Mouse (Mus musculus) yolk sac, embryonic 10.5 days (tissue): ENCODE data around the gene Tekt1.

Experiments used
- DNase-seq: peaks from one replicate; pipeline ENCODE4 v3.0.0-alpha.2; 2017; ENCODE audit warnings: low spot score

Gene Tekt1

DNA sequence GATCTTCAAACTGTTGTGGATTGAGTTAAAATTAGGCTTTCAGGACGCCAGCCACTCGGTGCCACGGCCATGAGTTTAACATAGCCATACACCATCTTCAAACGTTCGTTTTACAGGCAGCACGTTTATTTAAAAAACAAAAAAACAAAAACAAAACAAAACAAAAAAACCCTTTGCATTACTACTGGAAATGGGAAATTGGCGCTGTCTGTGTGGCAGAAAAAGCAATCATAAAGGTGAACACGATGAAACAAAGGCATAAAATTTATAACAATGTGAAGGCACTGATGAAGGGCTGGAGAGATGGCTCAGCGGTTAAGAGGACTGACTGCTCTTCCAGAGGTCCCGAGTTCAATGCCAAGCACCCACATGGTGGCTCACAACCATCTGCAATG lies at the start of gene Tekt1:
Gene Tekt1 (minus strand): TSS at position 96 of the 395 bp plus-strand sequence.
- DNase-seq = no peak

DNA sequence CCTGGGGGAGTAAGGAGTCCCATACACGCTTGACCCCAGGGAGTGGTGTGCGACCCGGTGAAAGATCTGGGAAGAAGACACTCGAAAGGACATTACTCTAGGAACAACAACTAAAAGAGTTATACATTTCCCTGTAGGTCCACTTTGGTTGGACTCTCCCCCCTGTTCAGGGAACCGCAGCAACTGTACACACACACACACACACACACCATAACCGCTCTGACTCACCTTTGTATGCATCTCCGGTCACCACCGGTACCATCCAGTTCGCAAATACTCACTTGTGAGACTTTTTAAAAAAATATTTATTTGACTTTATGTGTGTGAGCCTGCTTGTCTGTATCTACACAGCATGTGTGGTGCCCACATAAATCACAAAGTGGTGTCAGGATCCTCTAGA lies 49.7 kb upstream of the Tekt1 start:
- DNase-seq = no peak

DNA sequence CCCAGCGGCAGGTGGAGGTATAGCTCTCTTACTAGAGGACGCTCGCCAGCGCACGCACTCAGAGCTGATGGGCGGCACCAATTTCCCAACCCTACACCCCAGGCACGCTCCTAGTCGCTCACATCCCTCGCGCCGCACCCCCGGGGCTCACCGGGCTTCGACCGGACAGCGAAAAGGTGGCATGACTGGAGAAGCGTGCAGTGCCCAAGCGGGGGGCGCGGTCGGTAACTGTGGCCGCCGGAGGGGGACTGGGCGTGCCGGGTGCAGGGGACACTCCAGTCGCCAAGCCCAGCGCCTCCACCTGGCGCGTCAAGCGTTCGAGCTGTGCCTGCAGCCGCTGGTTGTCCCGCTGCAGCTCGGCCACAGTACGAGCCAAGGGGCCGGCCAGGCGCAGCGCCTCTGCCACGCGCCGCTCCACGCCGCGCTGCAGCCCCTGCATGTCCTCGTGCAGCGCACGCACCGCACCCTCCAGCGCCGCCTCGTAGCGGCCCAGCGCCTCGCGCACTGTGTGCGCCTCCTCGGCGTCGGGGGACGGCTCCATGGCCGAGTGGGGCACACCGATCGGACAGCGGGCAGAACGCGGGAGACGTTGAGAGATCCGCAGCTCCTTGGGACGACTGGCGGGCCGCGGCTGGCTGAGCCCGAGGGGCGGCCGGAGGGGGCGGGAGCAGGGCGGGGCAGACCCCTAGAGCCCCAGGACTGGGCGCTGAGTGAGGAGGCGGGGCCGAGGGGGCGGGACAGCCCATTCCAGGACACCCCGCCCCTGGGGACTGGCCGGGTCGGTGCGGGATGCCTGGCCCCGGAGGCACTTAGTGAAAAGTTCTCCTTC lies 49.1 kb upstream of the Tekt1 start, which contains the start of gene Smtnl2:
Gene Smtnl2 (minus strand): TSS at position 621 of the 829 bp plus-strand sequence.
- DNase-seq = peak; percentile 93

DNA sequence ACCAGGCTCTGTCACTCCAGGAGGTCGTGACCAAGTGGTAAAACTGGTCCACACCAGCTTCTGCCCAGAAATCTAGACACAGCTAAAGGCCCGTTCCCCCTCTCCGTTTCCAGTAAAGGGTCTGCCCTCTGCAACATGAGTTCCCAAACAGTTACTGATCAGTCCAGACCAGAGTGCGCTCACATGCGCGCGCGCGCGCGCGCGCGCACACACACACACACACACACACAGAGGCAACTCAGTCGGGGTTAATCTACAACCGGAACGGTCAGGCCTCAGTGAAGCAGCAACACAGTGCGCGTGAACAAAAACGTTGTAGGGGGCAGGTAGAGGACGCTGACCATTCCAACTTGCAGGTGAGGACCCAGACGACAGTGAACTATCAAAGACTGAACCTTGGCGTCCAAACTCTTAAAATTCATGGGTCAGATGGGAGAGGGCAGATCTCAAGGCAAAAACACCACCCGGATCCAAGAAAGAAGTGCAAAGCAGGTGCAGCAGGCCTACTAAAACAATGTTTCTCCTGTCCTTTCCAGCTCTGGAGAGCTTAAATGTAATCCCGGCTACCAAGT lies 48.4 kb upstream of the Tekt1 start:
- peak; percentile 80 for DNase-seq

DNA sequence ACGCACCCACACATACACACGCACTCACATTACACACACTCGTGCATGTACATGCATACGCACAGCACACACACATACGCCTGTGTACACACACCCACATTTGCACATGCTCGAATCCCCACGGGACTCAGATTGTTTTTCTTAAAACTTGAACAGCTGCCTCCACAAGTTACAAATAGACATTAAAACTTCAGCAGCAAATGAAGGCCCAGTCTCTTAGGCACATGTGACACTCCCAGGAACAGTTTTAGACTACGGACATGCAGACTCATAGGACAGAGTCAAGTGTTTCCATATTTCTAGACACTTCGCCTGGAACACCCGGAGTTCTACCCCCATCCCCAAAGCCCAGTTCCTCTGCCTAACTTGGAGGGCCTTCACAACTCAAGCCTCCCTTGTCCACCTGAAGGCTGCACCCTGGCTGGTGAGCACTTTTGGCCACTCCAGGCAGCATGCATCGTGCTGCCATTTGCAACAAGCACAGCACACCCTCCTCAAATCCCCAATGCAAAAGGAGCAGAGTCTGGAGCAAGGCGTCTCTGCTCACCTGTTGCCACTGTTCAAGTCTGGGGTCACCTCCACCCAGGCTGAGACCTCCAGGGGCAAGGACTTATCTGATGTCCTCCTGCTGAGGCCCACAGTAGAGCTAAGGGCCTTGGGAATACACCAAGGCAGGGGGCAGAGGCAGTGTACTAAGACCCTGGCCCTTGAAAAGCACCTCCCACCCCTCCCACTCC lies 47.6 kb upstream of the Tekt1 start:
- DNase-seq = no peak

DNA sequence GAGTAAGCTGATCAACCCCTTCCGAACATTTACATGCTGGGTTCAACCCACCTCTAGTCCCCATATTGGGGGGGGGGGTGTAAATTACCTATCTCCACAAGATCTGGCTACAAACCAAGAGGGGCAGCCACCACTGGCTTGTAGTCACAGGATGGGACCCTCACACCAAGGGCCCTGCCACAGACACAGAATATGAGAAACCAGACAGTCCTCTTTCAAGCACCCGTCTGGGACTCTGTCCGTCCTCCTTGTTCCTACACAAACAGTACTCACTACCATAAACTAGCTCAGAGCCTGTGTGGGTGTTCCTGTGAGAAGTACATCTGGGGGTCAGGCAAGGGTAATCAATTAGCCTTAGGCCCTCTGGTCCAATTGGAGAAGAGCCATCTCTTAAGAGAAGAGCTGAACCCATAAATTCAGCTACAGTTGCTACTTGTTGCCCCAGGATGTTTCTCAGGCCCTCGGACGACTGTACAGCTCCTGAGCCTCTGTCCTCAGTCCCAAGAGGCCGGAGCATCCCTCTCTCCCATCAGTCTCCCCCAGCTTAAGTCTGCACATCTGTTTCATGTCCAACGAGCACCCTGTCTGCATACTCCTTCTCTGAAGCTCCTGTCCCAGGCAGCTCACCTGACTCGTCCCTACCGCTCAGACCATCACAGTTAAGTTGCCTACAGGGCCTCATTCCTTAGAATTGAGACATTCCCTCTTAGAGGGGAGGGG lies 46.4 kb upstream of the Tekt1 start:
- DNase-seq = no peak

DNA sequence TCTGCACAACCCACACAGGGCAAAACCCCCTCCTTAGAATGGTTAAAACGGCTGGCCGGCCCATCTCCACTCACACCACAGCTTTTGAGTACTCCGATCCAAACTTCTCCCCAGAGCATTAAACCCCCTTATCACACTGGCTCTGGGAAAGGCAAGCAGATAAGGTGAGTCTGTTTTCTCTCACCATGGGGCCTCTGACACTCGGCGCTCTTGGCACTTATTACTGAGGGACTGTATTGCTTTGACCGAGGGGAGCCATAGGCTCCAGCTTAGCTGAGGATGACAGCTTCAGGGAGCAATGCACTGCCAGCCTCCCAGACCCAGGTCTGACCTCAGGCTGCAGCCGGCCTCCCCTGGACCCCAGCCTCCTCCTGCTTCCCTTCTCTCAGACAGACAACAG lies 45.3 kb upstream of the Tekt1 start:
- DNase-seq = peak; percentile 57

DNA sequence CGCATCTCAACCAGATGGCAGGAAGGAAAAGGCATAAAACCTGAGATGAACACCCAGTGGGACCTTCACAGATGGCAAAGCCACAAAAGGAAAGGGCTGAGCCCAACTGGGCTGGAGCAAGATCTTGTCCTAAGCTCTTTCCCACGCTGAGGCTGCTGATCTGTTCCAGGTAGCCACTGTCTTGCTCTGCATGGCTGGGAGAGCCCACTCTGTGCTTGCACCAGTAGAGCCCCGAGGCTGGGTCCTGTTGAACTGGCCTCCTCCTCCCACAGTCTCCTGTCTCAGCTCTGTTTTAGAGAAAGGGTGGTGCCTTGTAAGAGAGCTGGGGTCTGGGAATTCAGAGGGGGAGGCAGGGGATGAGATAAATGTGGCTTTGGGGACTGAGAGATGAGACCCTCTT lies 44.8 kb upstream of the Tekt1 start:
- DNase-seq = peak; percentile 33

DNA sequence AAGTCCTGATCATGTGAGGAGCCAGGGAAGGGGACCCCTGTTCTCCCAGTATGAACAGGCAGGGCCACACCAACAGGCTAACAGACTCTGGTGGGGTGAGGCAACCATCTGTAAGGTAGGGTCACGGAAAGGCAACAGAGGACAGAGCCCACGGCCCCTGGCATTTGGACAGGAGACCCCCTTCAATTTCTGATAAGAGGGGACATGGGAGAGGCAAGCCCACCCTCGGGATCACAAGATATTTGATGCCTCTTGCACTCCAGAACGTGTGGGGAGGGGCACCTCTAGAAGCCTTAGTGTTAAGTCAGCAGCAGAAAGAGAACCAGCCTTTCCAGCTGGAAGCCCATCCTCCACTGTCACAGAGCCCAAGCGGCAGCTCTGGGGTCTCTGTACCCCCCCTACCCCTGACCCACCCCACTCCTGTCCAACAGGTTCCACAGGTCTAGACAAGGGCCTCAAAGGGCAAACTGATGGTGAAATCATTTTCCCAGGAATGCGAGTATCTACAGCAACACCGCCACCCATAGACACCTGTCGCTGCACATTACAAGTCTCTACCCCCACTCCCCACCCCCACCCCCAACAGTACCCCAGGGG lies 43.9 kb upstream of the Tekt1 start:
- no peak for DNase-seq

DNA sequence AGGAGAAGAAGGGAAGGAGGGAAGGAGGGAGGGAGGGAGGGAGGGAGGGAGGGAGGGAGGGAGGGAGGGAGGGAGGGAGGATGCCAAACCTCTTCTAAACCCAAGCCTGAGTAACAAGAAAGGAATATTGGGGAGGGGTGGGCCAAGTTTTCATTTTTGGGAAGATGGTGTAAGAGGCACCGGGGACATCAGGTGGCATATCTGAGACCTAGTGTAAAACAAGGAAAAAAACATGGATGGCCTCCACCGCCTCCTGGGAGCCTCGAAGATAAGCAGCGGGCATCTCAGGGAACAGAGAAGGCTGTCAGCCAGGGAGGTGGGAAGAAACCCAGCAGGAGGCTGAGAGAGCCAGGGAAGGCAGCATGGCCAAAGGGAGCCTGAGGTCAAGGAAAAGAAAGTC lies 43.3 kb upstream of the Tekt1 start:
- no peak for DNase-seq

DNA sequence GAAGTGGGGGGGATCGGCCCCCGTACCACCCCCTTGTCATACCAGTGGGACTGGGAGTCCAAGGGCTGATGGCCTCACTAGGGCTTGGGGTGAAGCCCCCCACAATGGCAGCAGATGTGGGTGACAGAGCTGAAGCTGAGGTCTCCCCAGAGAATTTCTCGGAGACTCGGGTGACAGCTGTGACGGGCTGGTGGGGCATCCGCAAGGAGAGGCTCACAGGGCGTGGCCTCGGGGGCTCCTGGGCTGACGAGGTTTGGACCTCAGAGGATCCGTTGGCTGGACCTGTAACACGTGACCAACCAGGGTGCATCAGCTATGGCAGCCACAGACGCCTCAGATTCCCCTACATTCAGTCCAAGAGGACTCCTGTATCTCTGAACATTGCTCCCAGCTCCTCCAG lies 40.7 kb upstream of the Tekt1 start:
- no peak for DNase-seq

DNA sequence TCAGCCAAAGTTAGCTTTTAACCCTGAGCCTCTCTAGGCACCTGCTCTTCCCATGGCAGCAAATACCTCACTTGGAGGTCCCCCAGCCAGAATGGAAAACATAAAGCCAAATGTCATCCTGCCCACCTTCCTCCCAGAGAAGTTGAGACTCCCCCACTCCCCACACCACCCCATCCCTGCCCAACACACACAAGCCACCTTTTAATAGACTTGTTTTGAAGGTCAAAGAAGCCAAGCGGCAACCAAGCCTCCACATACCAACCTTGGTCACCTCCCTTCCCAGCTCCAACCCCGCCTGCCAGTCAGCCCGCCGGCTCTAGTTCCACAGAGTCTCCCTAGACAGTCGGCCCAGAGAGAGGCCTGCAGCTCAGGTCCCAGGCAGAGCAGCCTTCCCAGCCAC lies 39.8 kb upstream of the Tekt1 start:
- no peak for DNase-seq

DNA sequence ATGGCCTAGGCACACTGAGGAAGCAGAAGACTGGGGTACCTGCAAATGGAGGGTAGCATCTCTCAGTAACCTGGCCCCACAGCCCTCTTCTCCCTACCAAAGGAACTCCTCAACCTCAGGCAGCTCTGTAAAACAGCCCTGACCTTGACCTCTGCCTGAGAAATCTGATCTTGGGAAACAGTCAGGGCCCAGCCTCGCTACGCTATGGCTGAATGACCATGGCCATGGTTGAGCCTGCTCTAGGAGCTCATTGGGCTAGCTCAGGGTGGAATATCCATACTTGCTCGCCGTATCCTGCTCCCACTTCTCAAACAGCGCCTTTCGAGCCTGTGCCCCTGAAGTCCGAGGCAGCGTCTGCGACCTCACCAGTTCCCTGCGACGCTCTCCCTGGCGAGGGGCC lies 38.8 kb upstream of the Tekt1 start:
- DNase-seq = no peak

DNA sequence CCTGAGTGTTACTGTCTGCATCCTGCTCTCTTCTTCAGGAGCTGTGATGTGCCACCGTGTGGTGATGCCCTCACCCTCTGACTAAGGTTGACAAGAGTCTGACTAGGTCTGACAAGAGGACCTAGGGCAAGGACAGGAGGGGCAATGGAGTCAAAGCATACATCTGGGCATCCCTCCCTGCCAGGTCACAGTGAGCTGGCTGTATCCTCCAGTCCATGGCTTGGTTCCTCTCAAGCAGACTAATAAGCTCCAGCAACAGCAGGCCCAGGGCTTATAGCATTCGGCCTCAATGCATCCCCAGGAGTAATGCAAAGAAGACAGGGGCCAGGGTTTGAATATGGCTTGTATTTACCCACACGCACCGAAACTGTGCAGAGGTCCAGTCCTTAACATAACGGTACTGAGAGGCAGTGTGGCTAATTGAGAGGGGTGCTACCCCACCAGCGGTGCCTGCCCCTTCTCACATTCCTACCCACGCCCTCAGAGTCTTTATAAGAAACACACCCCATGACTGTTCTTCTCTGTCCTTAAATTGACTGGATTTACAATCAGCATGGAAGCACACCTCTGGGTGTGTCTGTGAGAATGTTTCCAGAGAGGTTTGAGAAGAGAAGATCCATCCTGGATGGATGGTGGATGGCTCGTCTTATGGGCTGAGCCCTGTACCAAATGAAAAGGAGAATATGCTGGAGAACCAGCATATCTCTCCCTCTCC lies 35.7 kb upstream of the Tekt1 start:
- DNase-seq = no peak

DNA sequence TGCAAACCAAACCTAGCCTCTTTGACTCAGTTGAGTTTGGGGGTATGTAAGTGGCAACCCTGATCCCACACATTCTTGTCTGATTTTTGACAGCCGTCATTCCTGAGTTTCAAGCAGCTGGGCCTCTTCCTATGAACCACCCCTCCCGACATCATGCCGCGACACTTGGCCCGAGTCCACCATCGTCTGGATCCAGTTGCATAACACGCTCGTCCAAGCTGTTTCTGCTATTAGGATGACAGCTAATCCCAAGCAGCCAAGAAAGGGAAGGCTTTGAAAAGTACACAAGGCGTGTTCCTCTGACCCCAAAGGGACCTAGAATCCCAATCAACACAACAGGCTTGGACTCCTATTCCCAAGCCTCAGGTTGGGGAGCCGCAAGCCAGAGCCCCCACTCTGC lies 34.8 kb upstream of the Tekt1 start:
- DNase-seq = no peak

DNA sequence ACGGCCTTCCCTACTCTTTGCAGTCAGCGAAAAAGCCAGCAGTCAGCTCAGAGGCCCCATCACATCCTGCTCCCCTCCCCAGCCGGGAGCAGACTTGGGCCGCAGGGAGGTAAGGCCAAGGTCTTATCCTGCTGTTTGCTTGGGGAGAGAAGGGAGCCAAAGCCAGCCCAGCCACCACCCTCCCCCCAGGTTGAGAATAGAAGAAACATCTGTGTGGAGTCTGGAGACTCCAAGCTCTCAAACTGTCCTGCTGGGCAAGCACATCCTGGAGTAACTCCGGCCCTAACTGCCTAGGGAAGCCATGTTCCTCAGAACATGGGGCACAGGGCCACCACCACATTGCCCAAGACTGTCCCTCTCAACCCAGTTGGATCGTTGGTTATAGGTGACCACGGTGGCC lies 34.4 kb upstream of the Tekt1 start:
- DNase-seq = no peak

DNA sequence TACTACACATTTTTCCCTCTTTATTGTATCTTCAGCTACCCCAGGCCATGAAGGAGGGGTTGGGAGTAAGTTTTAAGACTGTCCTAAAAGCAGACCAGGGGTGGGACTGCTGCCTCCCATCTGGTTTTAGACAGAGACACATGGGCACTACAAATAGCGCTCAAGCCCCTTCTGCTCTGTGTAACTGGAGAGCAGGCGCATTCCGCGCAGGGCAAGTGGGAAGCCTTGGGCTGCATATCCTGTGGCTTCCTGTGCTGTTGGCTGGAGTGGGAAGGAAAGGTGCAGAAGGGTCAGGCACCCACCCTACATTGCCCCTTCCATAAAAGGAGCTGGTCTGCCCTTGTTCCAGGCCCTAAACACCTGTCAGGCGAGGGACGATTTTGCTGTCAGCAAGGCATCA lies 33.4 kb upstream of the Tekt1 start:
- no peak for DNase-seq

DNA sequence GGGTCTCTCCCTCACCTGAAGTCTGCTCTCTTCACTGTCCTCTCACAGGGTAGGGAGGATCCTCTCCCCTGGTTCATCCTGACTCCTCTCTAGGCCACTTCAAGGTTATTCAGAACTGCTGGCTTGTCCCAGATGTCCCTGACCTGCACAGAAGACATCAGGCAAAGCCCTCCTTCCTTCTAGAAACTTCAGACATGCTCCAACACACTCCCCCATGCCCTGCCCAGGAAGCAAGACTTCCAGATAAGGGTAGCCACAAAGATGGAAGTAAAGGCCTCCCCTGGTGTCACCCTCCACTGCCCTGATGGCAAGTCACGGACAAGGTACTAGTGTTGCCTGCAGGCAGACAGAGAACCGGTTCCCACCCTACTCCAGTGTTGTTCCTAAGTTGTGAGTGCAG lies 32.5 kb upstream of the Tekt1 start:
- DNase-seq = no peak

DNA sequence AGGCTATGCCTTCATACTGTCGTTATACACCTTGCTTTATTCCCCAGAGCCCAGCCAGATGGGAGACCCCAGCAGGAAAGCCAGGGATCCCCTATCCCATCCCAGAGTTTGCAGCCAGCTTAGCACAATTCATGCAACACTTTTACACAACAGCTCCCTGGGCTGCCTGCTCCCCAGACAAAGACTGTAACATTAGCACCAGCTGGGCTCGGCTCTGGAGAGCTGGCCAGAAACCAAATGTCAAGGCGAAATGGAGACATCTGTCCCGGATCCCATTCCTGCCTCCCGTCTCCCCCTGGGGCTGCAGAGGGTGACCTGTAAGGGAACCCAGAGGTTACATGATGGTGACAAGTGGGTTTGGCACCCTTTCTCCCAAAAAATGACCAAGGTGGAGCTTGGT lies 31.4 kb upstream of the Tekt1 start:
- DNase-seq = no peak

DNA sequence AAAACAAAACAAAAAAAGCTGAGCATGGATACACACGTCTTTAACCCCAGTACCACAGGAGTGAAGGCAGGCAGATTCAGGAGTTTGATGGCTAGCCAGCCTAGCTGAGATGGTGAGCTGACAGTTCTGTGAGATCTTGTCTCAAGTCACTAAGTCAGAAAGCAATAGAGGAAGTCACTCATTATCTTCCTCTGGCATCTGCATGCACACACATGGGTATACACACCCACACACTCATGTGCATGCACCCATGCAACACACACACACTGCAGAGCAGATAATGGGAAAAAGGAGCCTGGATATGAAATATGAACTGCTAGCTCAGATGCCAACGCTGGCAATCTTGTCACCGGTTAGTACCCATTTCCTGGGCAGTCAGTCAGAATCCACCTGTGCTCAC lies 31.0 kb upstream of the Tekt1 start:
- no peak for DNase-seq

DNA sequence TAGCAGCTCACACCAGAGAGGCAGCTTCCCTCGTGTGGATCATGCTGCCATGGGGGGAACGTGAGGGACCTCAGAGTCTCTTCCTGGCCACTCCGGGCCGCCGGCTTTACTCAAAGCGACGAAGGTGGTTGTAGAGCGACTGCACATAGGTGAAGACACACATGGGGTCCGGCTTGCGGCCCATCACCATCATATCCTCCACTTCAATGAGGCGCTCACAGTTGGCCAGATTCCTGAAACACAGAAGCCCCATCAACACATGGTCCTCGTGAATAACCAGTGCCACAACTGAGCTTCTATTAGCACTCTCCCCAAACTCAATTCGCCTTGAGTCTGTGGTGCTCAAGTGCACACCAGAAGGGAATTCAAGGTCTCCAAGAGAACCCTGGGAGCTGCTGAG lies 28.9 kb upstream of the Tekt1 start:
- no peak for DNase-seq
